ENCODE assay signal across 8 mouse cellular contexts in genomic region chr7:30533941-30534632, GRCm38 (mm10). TPM values are rescaled to one million over a fixed set of nuclear protein-coding genes. Genes with fewer than 3 reads are reported as not detected.
A peak's percentile ranks its signal among the peaks of the same experiment; 100 is the strongest.
DNase-seq lines count a peak whose midpoint lies in the region; ATAC-seq lines count a peak whose summit lies in the region.

No protein-coding gene starts in this region.

- no peak for ATAC-seq in lung, embryonic 16.5 days (ENCODE audit: low read depth)
- peak; percentile 44 for ATAC-seq in hindbrain, embryonic 12.5 days (ENCODE audit: low FRiP score)
- peak; percentile 55 for ATAC-seq in midbrain, embryonic 13.5 days

- peak overlapping the region; percentile 80 for H3K9ac ChIP-seq in lung, embryonic 16.5 days (ENCODE audit: low read length)
- H3K9ac ChIP-seq in hindbrain, embryonic 12.5 days = peak overlapping the region; percentile 96
- H3K9ac ChIP-seq in midbrain, embryonic 13.5 days (replicated peaks) = peak overlapping the region; percentile 93

- H3K27me3 ChIP-seq in lung, embryonic 16.5 days (ENCODE audit: control insufficient read depth, insufficient read depth, low read depth, low read length) = no peaks in the 10 kb centered on the region
- no peaks in the 10 kb centered on the region for H3K27me3 ChIP-seq in hindbrain, embryonic 12.5 days
- no peaks in the 10 kb centered on the region for H3K27me3 ChIP-seq in midbrain, embryonic 13.5 days

- DNase-seq in adrenal gland, postnatal 14 days = peak; percentile 16
- DNase-seq in adrenal gland, adult 2 months = no peak
- no peak for DNase-seq in lung, adult 18-20 months
- DNase-seq in MN1 (ENCODE audit: low spot score) = no peak
- DNase-seq in urinary bladder, postnatal 36 days (ENCODE audit: low spot score in 2 of 2) = no peak

- 6% methylated on average over 22 of the region's 26 CpGs for WGBS in lung, embryonic 16.5 days
- WGBS in hindbrain, embryonic 12.5 days = 5% methylated on average over 20 of the region's 26 CpGs
- WGBS in midbrain, embryonic 13.5 days = 3% methylated on average over 23 of the region's 26 CpGs

- peaks cover 20% of the 10 kb centered on the region for H3K36me3 ChIP-seq in lung, embryonic 16.5 days (ENCODE audit: control insufficient read depth, insufficient read depth, low read length)
- H3K36me3 ChIP-seq in hindbrain, embryonic 12.5 days = peaks cover 42% of the 10 kb centered on the region
- H3K36me3 ChIP-seq in midbrain, embryonic 13.5 days = peaks cover 46% of the 10 kb centered on the region

- no peak overlapping the region; the same call in 1 of the 2 replicates for H3K27ac ChIP-seq in lung, embryonic 16.5 days (ENCODE audit: low read length)
- H3K27ac ChIP-seq in hindbrain, embryonic 12.5 days = peak overlapping the region; percentile 93
- peak overlapping the region; percentile 96 for H3K27ac ChIP-seq in midbrain, embryonic 13.5 days

- peak overlapping the region; percentile 95 for H3K4me2 ChIP-seq in lung, embryonic 16.5 days (ENCODE audit: low read depth, low read length)
- H3K4me2 ChIP-seq in hindbrain, embryonic 12.5 days (replicated peaks) = peak overlapping the region; percentile 83
- peak overlapping the region; percentile 94 for H3K4me2 ChIP-seq in midbrain, embryonic 13.5 days (replicated peaks)

- H3K4me3 ChIP-seq in lung, embryonic 16.5 days (ENCODE audit: low read length) = peak overlapping the region; percentile 85
- peak overlapping the region; percentile 77 for H3K4me3 ChIP-seq in hindbrain, embryonic 12.5 days
- peak overlapping the region; percentile 83 for H3K4me3 ChIP-seq in midbrain, embryonic 13.5 days (replicated peaks)

- peaks cover 17% of the 10 kb centered on the region for H3K4me1 ChIP-seq in lung, embryonic 16.5 days (replicated peaks; ENCODE audit: control insufficient read depth, insufficient read depth, low read length)
- H3K4me1 ChIP-seq in hindbrain, embryonic 12.5 days = peaks cover 34% of the 10 kb centered on the region
- peaks cover 43% of the 10 kb centered on the region for H3K4me1 ChIP-seq in midbrain, embryonic 13.5 days (replicated peaks)

- no peaks in the 10 kb centered on the region for H3K9me3 ChIP-seq in lung, embryonic 16.5 days (ENCODE audit: control insufficient read depth, low read length)
- no peaks in the 10 kb centered on the region for H3K9me3 ChIP-seq in hindbrain, embryonic 12.5 days (replicated peaks)
- H3K9me3 ChIP-seq in midbrain, embryonic 13.5 days = no peaks in the 10 kb centered on the region

RNA-seq across cellular contexts. Expression of gene Arhgap33, which starts 0.8 kb away (rescaled TPM):
- total RNA-seq in adrenal gland, postnatal 14 days (2021) = 8.3 and 8.9 TPM in 2 replicates
- 1 to 10 TPM; 2.2 to 3.1 TPM for total RNA-seq in adrenal gland, adult 2 months (2021)
- 20.3 and 23.2 TPM in 2 replicates for polyA plus RNA-seq in adrenal gland, adult 2 months (2012; rRNA removed)
- 7.6 and 7.8 TPM in 2 replicates for polyA plus RNA-seq in lung, embryonic 16.5 days (2015; fragmentation: Nextera tagmentation; extraction: Ambion mirVana)
- 88.6 and 98.9 TPM in 2 replicates for polyA plus RNA-seq in hindbrain, embryonic 12.5 days (2016; fragmentation: Nextera tagmentation; extraction: Ambion mirVana)
- 106 and 114 TPM in 2 replicates for polyA plus RNA-seq in midbrain, embryonic 13.5 days (2015; fragmentation: Nextera tagmentation; extraction: Ambion mirVana)

RNA-seq across cellular contexts. Expression of gene Hspb6, which starts 17.9 kb away (rescaled TPM):
- 24.2 and 29.4 TPM in 2 replicates for total RNA-seq in adrenal gland, postnatal 14 days (2021)
- 10 to 100 TPM; 22.4 to 38.7 TPM for total RNA-seq in adrenal gland, adult 2 months (2021)
- polyA plus RNA-seq in adrenal gland, adult 2 months (2012; rRNA removed) = 96.2 and 110 TPM in 2 replicates
- 32.0 and 34.0 TPM in 2 replicates for polyA plus RNA-seq in lung, embryonic 16.5 days (2015; fragmentation: Nextera tagmentation; extraction: Ambion mirVana)
- 5.7 and 7.1 TPM in 2 replicates for polyA plus RNA-seq in hindbrain, embryonic 12.5 days (2016; fragmentation: Nextera tagmentation; extraction: Ambion mirVana)
- polyA plus RNA-seq in midbrain, embryonic 13.5 days (2015; fragmentation: Nextera tagmentation; extraction: Ambion mirVana) = 5.7 and 6.6 TPM in 2 replicates

RNA-seq across cellular contexts. Expression of gene Proser3, which starts 18.0 kb away (rescaled TPM):
- 7.6 and 9.2 TPM in 2 replicates for total RNA-seq in adrenal gland, postnatal 14 days (2021)
- 1 to 10 TPM; 6.8 to 7.0 TPM for total RNA-seq in adrenal gland, adult 2 months (2021)
- 10.4 and 10.8 TPM in 2 replicates for polyA plus RNA-seq in adrenal gland, adult 2 months (2012; rRNA removed)
- polyA plus RNA-seq in lung, embryonic 16.5 days (2015; fragmentation: Nextera tagmentation; extraction: Ambion mirVana) = 12.9 and 14.9 TPM in 2 replicates
- 11.3 and 12.6 TPM in 2 replicates for polyA plus RNA-seq in hindbrain, embryonic 12.5 days (2016; fragmentation: Nextera tagmentation; extraction: Ambion mirVana)
- polyA plus RNA-seq in midbrain, embryonic 13.5 days (2015; fragmentation: Nextera tagmentation; extraction: Ambion mirVana) = 8.7 and 12.3 TPM in 2 replicates

RNA-seq across cellular contexts. Expression of gene Lin37, which starts 25.6 kb away (rescaled TPM):
- total RNA-seq in adrenal gland, postnatal 14 days (2021) = 41.6 and 46.3 TPM in 2 replicates
- 10 to 100 TPM; 43.7 to 71.4 TPM for total RNA-seq in adrenal gland, adult 2 months (2021)
- polyA plus RNA-seq in adrenal gland, adult 2 months (2012; rRNA removed) = 47.5 and 53.5 TPM in 2 replicates
- 38.1 and 46.1 TPM in 2 replicates for polyA plus RNA-seq in lung, embryonic 16.5 days (2015; fragmentation: Nextera tagmentation; extraction: Ambion mirVana)
- 52.4 and 55.2 TPM in 2 replicates for polyA plus RNA-seq in hindbrain, embryonic 12.5 days (2016; fragmentation: Nextera tagmentation; extraction: Ambion mirVana)
- 54.4 and 60.4 TPM in 2 replicates for polyA plus RNA-seq in midbrain, embryonic 13.5 days (2015; fragmentation: Nextera tagmentation; extraction: Ambion mirVana)

RNA-seq across cellular contexts. Expression of gene U2af1l4, which starts 29.0 kb away (rescaled TPM):
- total RNA-seq in adrenal gland, postnatal 14 days (2021) = 60.3 and 66.8 TPM in 2 replicates
- total RNA-seq in adrenal gland, adult 2 months (2021) = 10 to 100 TPM; 73.3 to 92.5 TPM
- 80.1 and 92.3 TPM in 2 replicates for polyA plus RNA-seq in adrenal gland, adult 2 months (2012; rRNA removed)
- 95.5 and 96.3 TPM in 2 replicates for polyA plus RNA-seq in lung, embryonic 16.5 days (2015; fragmentation: Nextera tagmentation; extraction: Ambion mirVana)
- 80.6 and 87.5 TPM in 2 replicates for polyA plus RNA-seq in hindbrain, embryonic 12.5 days (2016; fragmentation: Nextera tagmentation; extraction: Ambion mirVana)
- 92.5 and 102 TPM in 2 replicates for polyA plus RNA-seq in midbrain, embryonic 13.5 days (2015; fragmentation: Nextera tagmentation; extraction: Ambion mirVana)
